Mouse (Mus musculus): ENCODE results near the gene Skp1a. TPM values are rescaled to one million over a fixed set of nuclear protein-coding genes. Genes with fewer than 3 reads are reported as not detected.

Gene Skp1a
- polyA plus RNA-seq, 1 experiment from 2014 or later: 814 TPM

GRCm38 (mm10) chr11:52280566-52281455 is 49.0 kb downstream of the Skp1a start:
- no peak for ATAC-seq (ENCODE audit: borderline replicate concordance, extremely low read depth, low FRiP score, low TSS enrichment)
- Histone ChIP-seq H3K27ac (no peak overlapping the region), H3K4me2 (peak overlapping the region; percentile 93), H3K9me3 (no peaks in the 10 kb centered on the region), H3K4me3 (peak overlapping the region; percentile 81; the same call in 1 of the 2 replicates), H3K9ac (no peak overlapping the region), H3K4me1 (peaks cover 41% of the 10 kb centered on the region), H3K36me3 (peaks cover 10% of the 10 kb centered on the region; the same call in 1 of the 2 replicates), H3K27me3 (no peaks in the 10 kb centered on the region)
- 82% methylated on average over 11 of the region's 11 CpGs for WGBS

- H3K4me3 ChIP-seq: peak overlapping the region; percentile 81
- peaks cover 10% of the 10 kb centered on the region; the same call in 1 of the 2 replicates for H3K36me3 ChIP-seq
- H3K4me2 ChIP-seq: peak overlapping the region; percentile 93
- no peak for ATAC-seq (ENCODE audit: borderline replicate concordance, extremely low read depth, low FRiP score, low TSS enrichment)
- peaks cover 48% of the 10 kb centered on the region for H3K4me1 ChIP-seq
- H3K27ac ChIP-seq: no peak overlapping the region
- 55% methylated on average over 19 of the region's 19 CpGs for WGBS
- no peaks in the 10 kb centered on the region for H3K9me3 ChIP-seq
- H3K27me3 ChIP-seq: no peaks in the 10 kb centered on the region
- peak overlapping the region; percentile 76 for H3K9ac ChIP-seq
Observed at GRCm38 (mm10) chr11:52281568-52282328, 50.0 kb downstream of the Skp1a start.

GRCm38 (mm10) chr11:52282420-52282773 is 50.6 kb downstream of the Skp1a start:
- Histone ChIP-seq H3K36me3 (peaks cover 10% of the 10 kb centered on the region; the same call in 1 of the 2 replicates), H3K9me3 (no peaks in the 10 kb centered on the region), H3K27me3 (no peaks in the 10 kb centered on the region), H3K4me3 (peak overlapping the region; percentile 81), H3K4me1 (peaks cover 52% of the 10 kb centered on the region), H3K4me2 (peak overlapping the region; percentile 93), H3K9ac (peak overlapping the region; percentile 76), H3K27ac (peak overlapping the region; percentile 79)
- 1% methylated on average over 19 of the region's 19 CpGs for whole genome bisulfite sequencing
- peak; percentile 23; the same call in 1 of the 2 replicates for ATAC-seq (ENCODE audit: borderline replicate concordance, extremely low read depth, low FRiP score, low TSS enrichment)

- Histone ChIP-seq H3K4me3 (peak within 1 kb of the TSS; percentile 81), H3K27ac (peak within 1 kb of the TSS; percentile 79), H3K9ac (peak within 1 kb of the TSS; percentile 76), H3K27me3 (no peaks in the 10 kb centered on the region), H3K36me3 (peaks cover 10% of the 10 kb centered on the region; the same call in 1 of the 2 replicates), H3K4me1 (peaks cover 52% of the 10 kb centered on the region), H3K4me2 (peak within 1 kb of the TSS; percentile 93), H3K9me3 (no peaks in the 10 kb centered on the region)
- under 1% methylated on average over 92 of the region's 97 CpGs for WGBS
- peak; percentile 76; the same call in 1 of the 2 replicates for ATAC-seq (ENCODE audit: borderline replicate concordance, extremely low read depth, low FRiP score, low TSS enrichment)
Observed at GRCm38 (mm10) chr11:52282774-52283595, 51.2 kb downstream of the Skp1a start, which contains the start of gene Tcf7. Gene Tcf7, minus strand, starts transcription at chr11:52283014.

GRCm38 (mm10) chr11:52283596-52284571 is 52.1 kb downstream of the Skp1a start:
- peaks cover 52% of the 10 kb centered on the region for H3K4me1 ChIP-seq
- peak; percentile 65; the same call in 1 of the 2 replicates for ATAC-seq (ENCODE audit: borderline replicate concordance, extremely low read depth, low FRiP score, low TSS enrichment)
- peak overlapping the region; percentile 93 for H3K4me2 ChIP-seq
- WGBS: 7% methylated on average over 44 of the region's 44 CpGs
- peaks cover 10% of the 10 kb centered on the region; the same call in 1 of the 2 replicates for H3K36me3 ChIP-seq
- H3K27ac ChIP-seq: peak overlapping the region; percentile 79
- no peaks in the 10 kb centered on the region for H3K9me3 ChIP-seq
- H3K27me3 ChIP-seq: no peaks in the 10 kb centered on the region
- H3K4me3 ChIP-seq: peak overlapping the region; percentile 81
- H3K9ac ChIP-seq: peak overlapping the region; percentile 21; the same call in 1 of the 2 replicates

- WGBS: 35% methylated on average over 16 of the region's 16 CpGs
Observed at GRCm38 (mm10) chr11:52286301-52286957, 54.6 kb downstream of the Skp1a start.

GRCm38 (mm10) chr11:52286958-52287305 is 55.1 kb downstream of the Skp1a start:
- WGBS: 20% methylated on average over 4 of the region's 4 CpGs
- Histone ChIP-seq H3K4me3 (no peak overlapping the region), H3K27me3 (no peaks in the 10 kb centered on the region), H3K4me2 (no peak overlapping the region), H3K9me3 (no peaks in the 10 kb centered on the region), H3K36me3 (no peaks in the 10 kb centered on the region), H3K4me1 (peaks cover 36% of the 10 kb centered on the region), H3K27ac (no peak overlapping the region), H3K9ac (no peak overlapping the region)
- no peak for ATAC-seq (ENCODE audit: borderline replicate concordance, extremely low read depth, low FRiP score, low TSS enrichment)

More at GRCm38 (mm10) chr11:52286301-52286957, 54.6 kb downstream of the Skp1a start:
- Histone ChIP-seq H3K9ac (no peak overlapping the region), H3K27ac (no peak overlapping the region), H3K27me3 (no peaks in the 10 kb centered on the region), H3K9me3 (no peaks in the 10 kb centered on the region), H3K4me1 (peaks cover 41% of the 10 kb centered on the region), H3K4me3 (no peak overlapping the region), H3K4me2 (no peak overlapping the region), H3K36me3 (no peaks in the 10 kb centered on the region)
- ATAC-seq (ENCODE audit: borderline replicate concordance, extremely low read depth, low FRiP score, low TSS enrichment): no peak

- no peak overlapping the region for H3K4me2 ChIP-seq
- no peak for ATAC-seq (ENCODE audit: borderline replicate concordance, extremely low read depth, low FRiP score, low TSS enrichment)
- no peaks in the 10 kb centered on the region for H3K9me3 ChIP-seq
- no peak overlapping the region for H3K4me3 ChIP-seq
- H3K27me3 ChIP-seq: no peaks in the 10 kb centered on the region
- H3K9ac ChIP-seq: no peak overlapping the region
- no peaks in the 10 kb centered on the region for H3K4me1 ChIP-seq
- no peaks in the 10 kb centered on the region for H3K36me3 ChIP-seq
- H3K27ac ChIP-seq: no peak overlapping the region
- WGBS: 68% methylated on average over 7 of the region's 7 CpGs
Observed at GRCm38 (mm10) chr11:52292346-52292745, 60.6 kb downstream of the Skp1a start.

GRCm38 (mm10) chr11:52292894-52293293 is 61.1 kb downstream of the Skp1a start:
- no peak overlapping the region for H3K4me2 ChIP-seq
- no peaks in the 10 kb centered on the region for H3K36me3 ChIP-seq
- H3K9ac ChIP-seq: no peak overlapping the region
- no peaks in the 10 kb centered on the region for H3K27me3 ChIP-seq
- H3K4me1 ChIP-seq: no peaks in the 10 kb centered on the region
- WGBS: 55% methylated on average over 6 of the region's 6 CpGs
- no peak overlapping the region for H3K4me3 ChIP-seq
- H3K27ac ChIP-seq: no peak overlapping the region
- ATAC-seq (ENCODE audit: borderline replicate concordance, extremely low read depth, low FRiP score, low TSS enrichment): no peak
- H3K9me3 ChIP-seq: no peaks in the 10 kb centered on the region

GRCm38 (mm10) chr11:52294103-52294502 is 62.3 kb downstream of the Skp1a start:
- H3K9ac ChIP-seq: no peak overlapping the region
- H3K4me2 ChIP-seq: no peak overlapping the region
- ATAC-seq (ENCODE audit: borderline replicate concordance, extremely low read depth, low FRiP score, low TSS enrichment): no peak
- H3K36me3 ChIP-seq: no peaks in the 10 kb centered on the region
- H3K9me3 ChIP-seq: no peaks in the 10 kb centered on the region
- no peaks in the 10 kb centered on the region for H3K4me1 ChIP-seq
- H3K27me3 ChIP-seq: no peaks in the 10 kb centered on the region
- no peak overlapping the region for H3K4me3 ChIP-seq
- 76% methylated on average over 9 of the region's 9 CpGs for WGBS
- H3K27ac ChIP-seq: no peak overlapping the region

Measured in lung, embryonic 15.5 days (tissue).